Mouse (Mus musculus) limb, embryonic 14.5 days (tissue): ENCODE data around the gene Olfr62. TPM values are rescaled to one million over a fixed set of nuclear protein-coding genes. Genes with fewer than 3 reads are reported as not detected.

Source experiments
- ATAC-seq: fragments of 200-750 bp; cut with Nextera tagmentation; 2 replicates; pipeline ENCODE4 v1.8.0; 2017; ENCODE audit warnings: low read depth, moderate number of reproducible peaks, moderate TSS enrichment; ENCODE audit not compliant: low FRiP score
- DNase-seq: peaks from one replicate; pipeline ENCODE4 v3.0.0-alpha.2; 2015; ENCODE audit warnings: low spot score
- H3K27ac ChIP-seq: fragments of 300-500 bp; sonication (generic); replicated peaks from 2 replicates; pipeline ENCODE4 v1.5.1; 2014; ENCODE audit warnings: low read depth, mild to moderate bottlenecking, low read length, moderate library complexity, mixed read lengths
- H3K27me3 ChIP-seq: fragments of 300-500 bp; sonication (generic); 2 replicates; pipeline ENCODE4 v1.6.1; 2014; ENCODE audit warnings: low read length, mixed read lengths; ENCODE audit not compliant: control insufficient read depth, insufficient read depth
- H3K36me3 ChIP-seq: fragments of 300-500 bp; sonication (generic); 2 replicates; pipeline ENCODE4 v1.6.1; 2014; ENCODE audit warnings: mild to moderate bottlenecking, low read length, moderate library complexity, mixed read lengths; ENCODE audit not compliant: control insufficient read depth, insufficient read depth
- H3K4me1 ChIP-seq: fragments of 300-500 bp; sonication (generic); 2 replicates; pipeline ENCODE4 v1.6.1; 2014; ENCODE audit warnings: antibody characterized with exemption, low read length, mixed read lengths; ENCODE audit not compliant: control insufficient read depth, insufficient read depth
- H3K4me2 ChIP-seq: fragments of 300-500 bp; sonication (generic); replicated peaks from 2 replicates; pipeline ENCODE4 v1.6.1; 2014; ENCODE audit warnings: low read depth, mild to moderate bottlenecking, low read length, moderate library complexity; ENCODE audit not compliant: severe bottlenecking
- H3K4me3 ChIP-seq: fragments of 300-500 bp; sonication (generic); replicated peaks from 2 replicates; pipeline ENCODE4 v1.5.1; 2014; ENCODE audit warnings: low read length
- H3K9ac ChIP-seq: fragments of 300-500 bp; sonication (generic); 2 replicates; pipeline ENCODE4 v1.6.1; 2014; ENCODE audit warnings: mild to moderate bottlenecking, low read depth, low read length, moderate library complexity; ENCODE audit not compliant: severe bottlenecking
- H3K9me3 ChIP-seq: fragments of 300-500 bp; sonication (generic); 2 replicates; pipeline ENCODE4 v1.6.1; 2016; ENCODE audit warnings: low read length; ENCODE audit not compliant: control insufficient read depth
- POLR2A ChIP-seq: fragments of 200-500 bp; IDR thresholded peaks from 2 replicates; pipeline ENCODE4 v1.8.0; 2012; ENCODE audit warnings: inconsistent platforms, mild to moderate bottlenecking, moderate library complexity, borderline replicate concordance; ENCODE audit not compliant: insufficient read depth, insufficient read length; ENCODE audit errors: extremely low read depth
- WGBS: fragments of 180-500 bp; shearing (Covaris S2); extraction: QIAGEN DNeasy Blood & Tissue Kit; methylation state at CpG from one replicate; pipeline ENCODE4 v1.1.7; 2014; 5-methylcytosine and 5-hydroxymethylcytosine counted together
- polyA plus RNA-seq, 2 experiments: library from polyadenylated mRNA; depleted of rRNA in 1 of 2; stranded (reverse) in 1 of 2; unstranded in 1 of 2; fragments of >200 nt; fragmentation: Nextera tagmentation in 1 of 2; extraction: Ambion mirVana in 1 of 2; gene quantifications; 2 replicates each; pipeline versions ENCODE4 v1.2.1 to v1.2.3; 2012 to 2014

The Olfr62 gene
- polyA plus RNA-seq, 2 experiments = not detected

DNA sequence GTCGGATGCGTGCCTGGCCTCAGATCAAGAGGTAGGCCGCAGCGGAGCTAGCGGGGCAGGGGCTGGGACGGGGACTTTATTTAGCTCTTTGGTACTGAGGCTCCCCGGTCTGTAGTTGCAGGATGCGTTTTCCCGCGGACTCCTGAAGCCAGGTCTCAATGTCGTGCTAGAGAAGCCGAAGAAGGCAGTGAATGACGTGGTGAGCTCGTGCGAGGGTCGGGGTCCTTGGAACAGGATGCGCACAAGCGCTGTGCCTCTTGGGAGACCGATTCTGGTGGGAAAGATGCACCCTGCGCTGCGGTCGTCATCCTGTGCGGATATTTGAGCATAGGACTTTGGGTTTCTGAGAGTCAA is 37.8 kb upstream of the Olfr62 start:
- DNase-seq = no peak
- H3K4me3 ChIP-seq = peak overlapping the region; percentile 82
- ATAC-seq = no peak; the same call in 1 of the 2 replicates
- peak overlapping the region; percentile 58; the same call in 1 of the 2 replicates for H3K27ac ChIP-seq
- H3K4me1 ChIP-seq = peaks cover 9% of the 10 kb centered on the region; the same call in 1 of the 2 replicates
- H3K27me3 ChIP-seq = no peaks in the 10 kb centered on the region
- TF ChIP-seq POLR2A = no peak
- H3K36me3 ChIP-seq = peaks cover 31% of the 10 kb centered on the region
- peak overlapping the region; percentile 77 for H3K9ac ChIP-seq
- peaks cover 5% of the 10 kb centered on the region; the same call in 1 of the 2 replicates for H3K9me3 ChIP-seq
- WGBS = under 1% methylated on average over 23 of the region's 23 CpGs
- H3K4me2 ChIP-seq = peak overlapping the region; percentile 87

DNA sequence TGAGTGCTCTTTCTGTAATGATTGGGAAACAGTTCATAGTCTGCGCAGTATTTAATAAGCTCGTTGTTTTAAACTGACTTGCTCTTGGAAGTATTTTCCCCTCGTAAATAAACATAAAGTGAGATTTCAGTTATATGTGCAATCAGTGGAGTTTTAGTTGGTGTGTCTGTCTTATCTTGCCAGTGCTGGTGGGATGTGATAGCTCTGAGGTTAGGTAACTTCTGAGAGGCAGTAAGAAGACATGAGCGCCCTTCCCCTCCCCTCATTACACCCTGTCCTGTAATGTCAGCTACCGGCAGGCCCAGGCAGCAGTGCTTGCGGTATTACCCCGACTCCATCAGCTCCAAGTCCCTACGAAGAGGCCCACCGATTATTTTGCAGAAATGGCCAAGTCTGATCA is 37.0 kb upstream of the Olfr62 start:
- H3K9ac ChIP-seq = peak overlapping the region; percentile 77
- H3K4me3 ChIP-seq = peak overlapping the region; percentile 82
- H3K36me3 ChIP-seq = peaks cover 40% of the 10 kb centered on the region
- no peaks in the 10 kb centered on the region for H3K27me3 ChIP-seq
- no peak overlapping the region for H3K27ac ChIP-seq
- 84% methylated on average over 9 of the region's 9 CpGs for WGBS
- H3K4me1 ChIP-seq = peaks cover 9% of the 10 kb centered on the region; the same call in 1 of the 2 replicates
- peak overlapping the region; percentile 87 for H3K4me2 ChIP-seq
- no peak for ATAC-seq
- peaks cover 5% of the 10 kb centered on the region; the same call in 1 of the 2 replicates for H3K9me3 ChIP-seq
- TF ChIP-seq POLR2A = no peak
- no peak for DNase-seq

DNA sequence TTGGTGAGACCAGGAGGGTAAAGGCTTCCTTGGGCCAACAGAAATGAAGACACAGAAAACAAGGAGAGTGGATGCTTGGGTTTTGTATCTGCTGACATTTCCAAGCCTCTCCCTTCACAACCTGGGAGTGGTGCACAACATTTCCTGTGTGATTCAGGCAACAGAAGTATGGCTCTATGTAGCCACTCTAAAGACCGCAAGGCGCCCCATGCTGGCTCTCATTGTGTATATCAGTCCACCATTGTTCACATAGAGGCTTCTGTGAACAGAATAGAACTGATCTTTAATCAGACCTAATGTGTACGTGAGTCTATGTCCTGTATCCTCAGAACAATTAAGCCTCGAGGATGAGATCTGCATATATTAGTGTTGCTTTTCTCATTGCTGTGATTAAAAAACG is 28.5 kb upstream of the Olfr62 start:
- Histone ChIP-seq H3K36me3 (peaks cover 33% of the 10 kb centered on the region), H3K9me3 (no peaks in the 10 kb centered on the region), H3K27me3 (no peaks in the 10 kb centered on the region), H3K4me3 (no peak overlapping the region), H3K4me2 (no peak overlapping the region), H3K9ac (no peak overlapping the region), H3K4me1 (no peaks in the 10 kb centered on the region), H3K27ac (no peak overlapping the region)
- ATAC-seq (no peak), DNase-seq (no peak)
- 91% methylated on average over 5 of the region's 5 CpGs for WGBS
- TF ChIP-seq POLR2A = no peak

DNA sequence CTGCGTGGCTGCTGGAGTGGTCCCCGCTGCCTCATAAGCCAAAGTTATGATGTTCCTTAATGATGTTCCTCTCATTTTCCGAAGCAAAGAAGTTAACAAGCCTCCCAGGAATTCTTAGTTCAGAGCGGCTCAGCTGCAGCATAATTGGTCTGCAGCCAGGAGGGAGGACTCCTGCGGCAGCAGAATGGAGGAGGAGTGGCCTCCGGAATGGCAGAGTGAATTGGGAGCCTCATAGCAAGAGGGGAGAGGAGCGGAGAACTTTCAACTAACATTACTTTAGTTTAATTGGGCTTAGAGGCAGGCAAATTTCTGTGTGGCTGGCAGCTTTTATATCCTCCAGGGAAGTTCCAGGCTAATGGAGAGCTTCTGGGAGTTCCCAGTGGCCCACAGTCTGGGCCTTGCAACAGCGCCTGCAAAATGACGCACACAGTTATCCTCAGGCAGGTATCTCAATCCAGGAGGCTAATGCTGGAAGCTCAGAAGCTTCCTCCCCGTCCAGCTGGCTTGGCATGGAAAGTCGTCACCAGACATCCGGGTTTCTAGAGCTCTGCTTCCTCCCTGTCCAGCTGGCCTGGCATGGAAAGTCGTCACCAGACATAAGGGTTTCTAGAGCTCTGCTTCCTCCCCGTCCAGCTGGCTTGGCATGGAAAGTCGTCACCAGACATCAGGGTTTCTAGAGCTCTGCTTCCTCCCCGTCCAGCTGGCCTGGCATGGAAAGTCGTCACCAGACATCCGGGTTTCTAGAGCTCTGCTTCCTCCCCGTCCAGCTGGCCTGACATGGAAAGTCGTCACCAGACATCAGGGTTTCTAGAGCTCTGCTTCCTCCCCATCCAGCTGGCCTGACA is 16.2 kb upstream of the Olfr62 start:
- peak; percentile 86 for ATAC-seq
- Histone ChIP-seq H3K36me3 (no peaks in the 10 kb centered on the region), H3K9ac (0 out of 2 replicates have a peak overlapping the region, but pooled peaks have one; percentile 31), H3K4me2 (peak overlapping the region; percentile 44), H3K9me3 (no peaks in the 10 kb centered on the region), H3K4me1 (peaks cover 8% of the 10 kb centered on the region; the same call in 1 of the 2 replicates), H3K27me3 (no peaks in the 10 kb centered on the region), H3K27ac (peak overlapping the region; percentile 63), H3K4me3 (peak overlapping the region; percentile 7; the same call in 1 of the 2 replicates)
- TF ChIP-seq POLR2A = no peak
- DNase-seq = peak; percentile 79
- 18% methylated on average over 20 of the region's 20 CpGs for WGBS

DNA sequence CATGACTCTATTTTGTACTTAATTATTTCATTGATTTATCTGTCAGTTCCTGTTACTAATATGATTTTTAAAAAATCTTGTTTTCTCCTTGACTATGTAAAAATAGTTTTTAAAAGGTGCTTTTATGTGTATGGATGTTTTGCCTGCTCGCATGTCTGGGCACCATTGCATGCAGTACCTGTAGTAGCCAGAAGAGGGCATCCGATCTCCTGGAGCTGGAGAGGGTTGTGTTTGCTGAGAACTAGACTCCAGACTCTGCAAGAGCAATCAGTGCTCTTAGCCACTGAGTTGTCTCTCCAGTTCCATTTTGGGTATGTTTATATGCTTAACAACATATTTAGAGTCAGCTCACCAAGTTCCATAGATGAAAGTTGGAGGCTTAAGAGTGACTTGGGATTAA is 13.5 kb upstream of the Olfr62 start:
- 17% methylated on average over 2 of the region's 2 CpGs for WGBS

More for the DNA sequence above, 13.5 kb upstream of the Olfr62 start:
- Histone ChIP-seq H3K4me3 (no peak overlapping the region), H3K4me2 (no peak overlapping the region), H3K27ac (no peak overlapping the region), H3K9me3 (no peaks in the 10 kb centered on the region), H3K9ac (no peak overlapping the region), H3K27me3 (no peaks in the 10 kb centered on the region), H3K36me3 (no peaks in the 10 kb centered on the region), H3K4me1 (peaks cover 8% of the 10 kb centered on the region; the same call in 1 of the 2 replicates)
- ATAC-seq = no peak
- no peak for DNase-seq
- no peak for TF ChIP-seq POLR2A
